Mouse (Mus musculus) liver, adult 2 months (tissue): ENCODE measurements around the gene Ecsit. TPM values are rescaled to one million over a fixed set of nuclear protein-coding genes. Genes with fewer than 3 reads are reported as not detected.

Experiments used
- DNase-seq: peaks from one replicate; pipeline ENCODE4 v3.0.0-alpha.2; 2011; ENCODE audit warnings: low read depth, low spot score; ENCODE audit errors: extremely low read depth
- H3K27ac ChIP-seq: fragments of 200-500 bp; replicated peaks from 2 replicates; pipeline ENCODE4 v1.5.1; 2012; ENCODE audit warnings: low read depth, mild to moderate bottlenecking, control low read depth, inconsistent platforms, low read length; ENCODE audit not compliant: insufficient read depth
- H3K27me3 ChIP-seq: fragments of 200-500 bp; 2 replicates; pipeline ENCODE4 v1.6.1; 2012; ENCODE audit warnings: mild to moderate bottlenecking, moderate library complexity, low read length, inconsistent platforms; ENCODE audit not compliant: control insufficient read depth, insufficient read depth
- H3K36me3 ChIP-seq: fragments of 200-500 bp; 2 replicates; pipeline ENCODE4 v1.6.1; 2012; ENCODE audit warnings: low read length, inconsistent platforms; ENCODE audit not compliant: control insufficient read depth, insufficient read depth
- H3K4me1 ChIP-seq: fragments of 200-500 bp; 2 replicates; pipeline ENCODE4 v1.6.1; 2011; ENCODE audit warnings: low read length; ENCODE audit not compliant: control insufficient read depth, insufficient read depth
- H3K4me3 ChIP-seq: fragments of 200-500 bp; 2 replicates; pipeline ENCODE4 v1.5.1; 2011; ENCODE audit warnings: low read depth, mild to moderate bottlenecking, control low read depth, low read length, moderate library complexity; ENCODE audit not compliant: insufficient read depth
- H3K79me2 ChIP-seq: fragments of 200-500 bp; 2 replicates; pipeline ENCODE4 v1.6.1; 2012; ENCODE audit warnings: inconsistent platforms, mild to moderate bottlenecking, low read length, moderate library complexity; ENCODE audit not compliant: control insufficient read depth, insufficient read depth
- H3K9ac ChIP-seq: fragments of 200-500 bp; 2 replicates; pipeline ENCODE4 v1.6.1; 2012; ENCODE audit warnings: low read depth, mild to moderate bottlenecking, control low read depth, inconsistent platforms, low read length
- CTCF ChIP-seq: fragments of 200-500 bp; IDR thresholded peaks from 2 replicates; pipeline ENCODE4 v1.5.1; 2011; ENCODE audit warnings: low read depth, low read length, control low read depth
- POLR2A ChIP-seq: fragments of 200-500 bp; IDR thresholded peaks from 2 replicates; pipeline ENCODE4 v1.6.1; 2011; ENCODE audit warnings: low read length, control low read depth; ENCODE audit not compliant: insufficient read depth; ENCODE audit errors: extremely low read depth
- WGBS: fragments of 180-500 bp; shearing (Covaris S2); methylation state at CpG from one replicate; pipeline ENCODE4 v1.1.7; 2018; 5-methylcytosine and 5-hydroxymethylcytosine counted together
- polyA plus RNA-seq: library from polyadenylated mRNA; depleted of rRNA; stranded (reverse); fragments of >200 nt; gene quantifications from 2 replicates; pipeline ENCODE4 v1.2.3, GENCODE M21; 2012
- total RNA-seq: library from RNA; depleted of rRNA; stranded (reverse); fragments of >200 nt; gene quantifications from 2 replicates; pipeline ENCODE4 v1.2.3, GENCODE M21; 2014

Ecsit gene
- total and polyA plus RNA-seq, 2 experiments: 34.1 to 63.9 TPM

GRCm38 (mm10) chr9:22058011-22058424, 27.2 kb downstream of the Ecsit start:
- no peak overlapping the region for H3K9ac ChIP-seq
- no peaks in the 10 kb centered on the region for H3K79me2 ChIP-seq
- H3K4me3 ChIP-seq: no peak overlapping the region
- no peak overlapping the region for H3K27ac ChIP-seq
- TF ChIP-seq POLR2A (no peak), CTCF (no peak)
- H3K4me1 ChIP-seq: peaks cover 7% of the 10 kb centered on the region; the same call in 1 of the 2 replicates
- H3K27me3 ChIP-seq: no peaks in the 10 kb centered on the region
- DNase-seq: no peak
- H3K36me3 ChIP-seq: 0 out of 2 replicates have a peak, but pooled peaks cover 2% of the 10 kb centered on the region
- WGBS: 82% methylated on average over 9 of the region's 9 CpGs

DNA sequence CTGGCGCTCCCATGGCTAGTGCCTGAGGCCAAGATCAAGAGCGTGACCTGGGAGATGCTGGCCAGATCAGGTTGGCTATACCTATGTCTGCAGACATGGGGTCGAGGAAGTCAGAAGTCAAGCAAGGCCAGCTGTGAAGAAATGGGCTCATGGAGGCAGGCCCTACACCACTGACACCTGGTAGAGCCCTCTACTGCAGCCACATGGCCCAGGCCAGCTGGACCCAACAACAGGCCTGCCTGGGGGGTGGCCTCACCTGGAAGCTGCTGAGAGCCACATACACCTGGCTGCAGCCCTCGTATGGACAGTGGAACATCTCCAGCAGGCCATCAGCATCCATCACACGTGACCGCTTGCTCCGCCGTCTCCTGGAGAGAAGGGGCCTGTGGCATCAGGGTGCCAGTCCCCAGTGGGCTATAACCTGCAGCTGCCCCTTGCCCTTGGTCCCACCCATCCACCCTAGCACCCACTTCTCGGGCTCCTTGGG, 28.2 kb downstream of the Ecsit start:
- DNase-seq: no peak
- 95% methylated on average over 9 of the region's 9 CpGs for WGBS
- H3K27ac ChIP-seq: no peak overlapping the region

GRCm38 (mm10) chr9:22056303-22056910, 28.8 kb downstream of the Ecsit start:
- H3K4me1 ChIP-seq: peaks cover 7% of the 10 kb centered on the region; the same call in 1 of the 2 replicates
- no peak overlapping the region for H3K4me3 ChIP-seq
- DNase-seq: peak; percentile 82
- H3K9ac ChIP-seq: no peak overlapping the region
- 0 out of 2 replicates have a peak, but pooled peaks cover 2% of the 10 kb centered on the region for H3K36me3 ChIP-seq
- no peak for TF ChIP-seq CTCF
- TF ChIP-seq POLR2A: no peak
- peaks cover 6% of the 10 kb centered on the region for H3K27me3 ChIP-seq
- WGBS: 25% methylated on average over 9 of the region's 9 CpGs
- peak overlapping the region; percentile 17; the same call in 1 of the 2 replicates for H3K27ac ChIP-seq
- no peaks in the 10 kb centered on the region for H3K79me2 ChIP-seq

More for the DNA sequence above, 28.2 kb downstream of the Ecsit start:
- Histone ChIP-seq H3K4me3 (no peak overlapping the region), H3K27me3 (no peaks in the 10 kb centered on the region), H3K9ac (no peak overlapping the region), H3K4me1 (peaks cover 7% of the 10 kb centered on the region; the same call in 1 of the 2 replicates), H3K79me2 (no peaks in the 10 kb centered on the region), H3K36me3 (0 out of 2 replicates have a peak, but pooled peaks cover 2% of the 10 kb centered on the region)
- no peak for TF ChIP-seq POLR2A
- no peak for TF ChIP-seq CTCF

DNA sequence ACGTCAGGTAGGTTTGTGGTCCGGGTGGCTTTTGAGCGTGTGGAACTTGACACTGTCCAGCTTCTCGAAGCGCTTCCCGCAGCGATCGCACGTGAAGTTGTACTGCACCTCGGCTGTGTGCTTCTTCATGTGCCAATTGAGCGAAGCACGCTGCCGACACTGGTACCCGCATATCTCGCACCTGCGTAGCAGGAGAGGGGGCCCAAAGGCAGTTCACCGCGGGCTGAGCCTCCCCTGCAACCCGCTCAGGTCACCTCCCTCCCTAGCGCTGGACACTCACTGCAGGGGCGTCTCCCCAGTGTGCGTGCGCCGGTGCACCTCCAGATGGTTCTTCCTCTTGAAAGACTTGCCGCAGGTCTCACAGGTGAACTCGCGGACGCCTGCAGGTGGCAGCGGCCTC, 29.5 kb downstream of the Ecsit start:
- no peak overlapping the region for H3K4me3 ChIP-seq
- 48% methylated on average over 29 of the region's 29 CpGs for WGBS
- no peak for TF ChIP-seq CTCF
- no peak for TF ChIP-seq POLR2A
- H3K27me3 ChIP-seq: peaks cover 13% of the 10 kb centered on the region
- H3K9ac ChIP-seq: no peak overlapping the region
- 0 out of 2 replicates have a peak, but pooled peaks cover 2% of the 10 kb centered on the region for H3K36me3 ChIP-seq
- H3K4me1 ChIP-seq: peaks cover 7% of the 10 kb centered on the region; the same call in 1 of the 2 replicates
- DNase-seq: no peak
- H3K27ac ChIP-seq: no peak overlapping the region
- H3K79me2 ChIP-seq: no peaks in the 10 kb centered on the region

DNA sequence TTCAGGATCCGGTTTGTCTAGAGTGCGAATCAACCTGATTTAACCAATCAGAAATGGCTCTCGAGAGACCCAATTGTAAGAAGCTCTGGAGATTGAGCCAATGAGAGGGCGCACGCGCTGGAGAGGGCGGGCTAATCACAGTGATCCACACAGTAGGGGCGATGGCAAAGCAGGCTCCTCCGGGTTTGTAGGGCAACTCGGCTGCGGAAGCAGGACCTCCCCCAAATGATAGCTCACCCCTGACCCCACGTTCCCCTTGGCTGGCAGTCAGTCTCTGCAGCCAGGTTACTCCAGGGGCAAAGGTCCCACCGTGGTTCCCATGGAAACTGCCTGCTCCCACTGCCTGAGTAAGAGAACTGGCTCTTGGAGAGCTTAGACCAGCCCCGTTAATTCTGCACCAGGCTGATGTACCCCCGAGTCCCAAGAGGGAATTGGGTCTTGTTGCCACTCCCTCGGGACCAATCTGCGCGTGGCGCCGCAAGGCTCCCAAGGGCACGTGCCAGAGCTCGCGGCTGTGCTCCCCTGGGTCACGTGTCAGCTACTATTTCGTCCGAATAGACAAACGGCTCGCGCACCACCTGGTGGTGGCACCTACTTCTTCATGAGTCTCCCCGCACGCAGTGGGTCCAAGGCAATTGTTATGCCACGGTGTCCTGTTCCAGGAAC, 30.7 kb downstream of the Ecsit start:
- under 1% methylated on average over 32 of the region's 32 CpGs for WGBS
- Histone ChIP-seq H3K4me3 (peak overlapping the region; percentile 48), H3K36me3 (no peaks in the 10 kb centered on the region), H3K4me1 (peaks cover 7% of the 10 kb centered on the region; the same call in 1 of the 2 replicates), H3K9ac (no peak overlapping the region; the same call in 1 of the 2 replicates), H3K27ac (peak overlapping the region; percentile 40; the same call in 1 of the 2 replicates), H3K79me2 (no peaks in the 10 kb centered on the region), H3K27me3 (peaks cover 19% of the 10 kb centered on the region)
- peak; percentile 92 for DNase-seq
- TF ChIP-seq POLR2A (no peak), CTCF (peak; percentile 89)

GRCm38 (mm10) chr9:22053657-22054056, 31.6 kb downstream of the Ecsit start:
- H3K4me1 ChIP-seq: peaks cover 7% of the 10 kb centered on the region; the same call in 1 of the 2 replicates
- H3K4me3 ChIP-seq: no peak overlapping the region
- TF ChIP-seq CTCF (no peak), POLR2A (no peak)
- no peaks in the 10 kb centered on the region for H3K79me2 ChIP-seq
- H3K27me3 ChIP-seq: peaks cover 19% of the 10 kb centered on the region
- 31% methylated on average over 6 of the region's 7 CpGs for WGBS
- DNase-seq: no peak
- H3K9ac ChIP-seq: no peak overlapping the region
- no peak overlapping the region for H3K27ac ChIP-seq
- H3K36me3 ChIP-seq: no peaks in the 10 kb centered on the region
